Mouse (Mus musculus): Measurements from ENCODE around the gene Nod1.

DNA sequence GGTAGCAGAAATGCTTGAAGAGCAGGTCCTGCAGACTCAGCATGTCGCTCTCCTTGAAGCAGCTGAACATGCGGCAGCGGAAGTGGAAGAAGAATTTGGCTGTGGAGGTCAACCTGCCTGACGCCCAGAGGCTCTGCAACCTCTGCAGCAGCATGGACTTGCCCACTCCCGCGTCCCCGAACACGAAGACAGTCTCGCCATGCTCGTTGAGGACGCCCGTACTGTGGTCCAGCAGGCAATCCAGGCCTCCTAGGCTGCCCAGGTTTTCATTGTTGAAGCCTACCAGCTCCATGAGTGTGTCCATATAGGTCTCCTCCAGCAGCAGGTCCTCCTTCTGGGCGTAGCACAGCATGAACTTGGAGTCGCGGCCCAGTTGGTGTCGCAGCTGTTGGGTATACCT, 27.9 kb downstream of the Nod1 start:
- TF ChIP-seq CTCF (IDR thresholded peaks at IDR 0.05; ENCODE audit: borderline replicate concordance, control insufficient read depth, extremely low read depth, insufficient read depth, low read length, poor library complexity) (no peak), POLR2A (IDR thresholded peaks at IDR 0.05; ENCODE audit: control insufficient read depth, extremely low read depth, insufficient read depth, low read length, poor library complexity) (no peak)

All from thymus, adult 2 months (tissue).